Mouse (Mus musculus) layer of hippocampus, adult 6 months (tissue): ENCODE measurements around the gene 1700017D01Rik. TPM values are rescaled to one million over a fixed set of nuclear protein-coding genes. Genes with fewer than 3 reads are reported as not detected.

Source experiments
- long read RNA-seq, 2 experiments: library from polyadenylated mRNA; unstranded; transcript quantifications; one replicate each; pipeline ENCODE4 v2.0.0; 2019 to 2020
- polyA plus RNA-seq: library from polyadenylated mRNA; unstranded; fragments of <200 nt; fragmentation: Nextera tagmentation; gene quantifications from 2 replicates; pipeline ENCODE4 v1.2.3, GENCODE M21; 2021

The 1700017D01Rik gene
- polyA plus RNA-seq = not detected in 2 replicates
- long read RNA-seq, experiment 1 = 0 reads
- long read RNA-seq, experiment 2 = 0 reads

GRCm38 (mm10) chr19:11130776-11131175 lies at the start of gene 1700017D01Rik:
Gene 1700017D01Rik (minus strand): TSS chr19:11130876.

GRCm38 (mm10) chr19:11165172-11165571 lies 34.5 kb upstream of the 1700017D01Rik start, which contains the start of gene 1700025F22Rik:
Gene 1700025F22Rik (minus strand): TSS chr19:11165320.

GRCm38 (mm10) chr19:11080934-11081333 lies 49.7 kb downstream of the 1700017D01Rik start, which contains the start of gene Ms4a8a:
Gene Ms4a8a (minus strand): TSS chr19:11081102.

Other genes with a start within 250 kb of the 1700017D01Rik start
- 56.5 and 62.8 TPM in 2 replicates for gene Tmem109, start 248.9 kb downstream of the 1700017D01Rik start, polyA plus RNA-seq
- gene Prpf19, start 235.6 kb downstream of the 1700017D01Rik start, polyA plus RNA-seq = 31.3 and 52.3 TPM in 2 replicates
- gene Zp1, start 210.2 kb downstream of the 1700017D01Rik start, polyA plus RNA-seq = not detected in 2 replicates
- 0.06 TPM in 1 of 2 replicates, not detected in the other for gene Ptgdr2, start 193.7 kb downstream of the 1700017D01Rik start, polyA plus RNA-seq
- gene Ccdc86, start 181.6 kb downstream of the 1700017D01Rik start, polyA plus RNA-seq = 7.5 and 7.8 TPM in 2 replicates
- 0.14 TPM in 1 of 2 replicates, not detected in the other for gene Ms4a10, start 156.2 kb downstream of the 1700017D01Rik start, polyA plus RNA-seq
- gene Ms4a15, start 137.6 kb downstream of the 1700017D01Rik start, polyA plus RNA-seq = 0.10 TPM in 1 of 2 replicates, not detected in the other
- not detected in 2 replicates for gene Ms4a18, start 112.8 kb downstream of the 1700017D01Rik start, polyA plus RNA-seq
- not detected in 2 replicates for gene Ms4a8a, start 49.8 kb downstream of the 1700017D01Rik start, polyA plus RNA-seq
- not detected in 2 replicates for gene 1700025F22Rik, start 34.4 kb upstream of the 1700017D01Rik start, polyA plus RNA-seq
- not detected in 2 replicates for gene Ms4a13, start 65.9 kb upstream of the 1700017D01Rik start, polyA plus RNA-seq
- gene Ms4a12, start 101.6 kb upstream of the 1700017D01Rik start, polyA plus RNA-seq = not detected in 2 replicates
- gene Ms4a1, start 135.4 kb upstream of the 1700017D01Rik start, polyA plus RNA-seq = not detected in 2 replicates
- gene Ms4a5, start 153.0 kb upstream of the 1700017D01Rik start, polyA plus RNA-seq = not detected in 2 replicates
- gene Ms4a14, start 183.6 kb upstream of the 1700017D01Rik start, polyA plus RNA-seq = not detected in 2 replicates
- 0.95 and 1.3 TPM in 2 replicates for gene Ms4a7, start 205.3 kb upstream of the 1700017D01Rik start, polyA plus RNA-seq
- gene Ms4a4a, start 244.6 kb upstream of the 1700017D01Rik start, polyA plus RNA-seq = 0.30 TPM in 1 of 2 replicates, not detected in the other